Mouse (Mus musculus) testis, adult 2 months (tissue): ENCODE measurements around the gene Tgfbr3.

Experiments
- CTCF ChIP-seq: fragments of 200-500 bp; IDR thresholded peaks from 2 replicates; pipeline ENCODE4 v1.5.1; 2012; ENCODE audit warnings: low read depth, mild to moderate bottlenecking, inconsistent platforms, low read length, moderate library complexity; ENCODE audit not compliant: control insufficient read depth, insufficient read depth, insufficient replicate concordance
- POLR2A ChIP-seq: fragments of 200-500 bp; IDR thresholded peaks from 2 replicates; pipeline ENCODE4 v1.6.1; 2012; ENCODE audit warnings: low read depth, mild to moderate bottlenecking, inconsistent platforms, low read length, moderate library complexity; ENCODE audit not compliant: control insufficient read depth

DNA sequence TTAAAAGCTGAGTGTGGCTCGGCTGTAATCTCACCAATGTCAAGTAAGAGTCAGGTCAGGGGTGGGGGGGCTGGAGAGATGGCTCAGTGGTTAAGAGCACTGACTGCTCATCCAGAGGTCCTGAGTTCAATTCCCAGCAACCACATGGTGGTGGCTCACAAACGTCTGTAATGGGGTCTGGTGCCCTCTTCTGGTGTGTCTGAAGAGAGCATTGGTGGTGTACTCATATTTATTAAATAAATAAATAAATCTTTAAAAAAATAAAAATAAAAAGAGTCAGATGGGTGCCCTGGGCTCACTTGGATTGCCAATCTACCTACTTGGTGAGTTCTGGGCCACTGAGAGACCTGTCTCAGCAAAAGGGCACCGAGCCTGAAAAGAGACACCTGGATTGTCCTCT lies 25.6 kb downstream of the Tgfbr3 start:
- TF ChIP-seq CTCF: no peak
- TF ChIP-seq POLR2A: no peak
